Mouse (Mus musculus) embryonic facial prominence, embryonic 14.5 days (tissue): ENCODE results near the gene Ttn. TPM values are rescaled to one million over a fixed set of nuclear protein-coding genes. Genes with fewer than 3 reads are reported as not detected.

ENCODE experiments used
- ATAC-seq: fragments of 200-750 bp; cut with Nextera tagmentation; 2 replicates; pipeline ENCODE4 v1.8.0; 2017; ENCODE audit warnings: low read depth, moderate number of reproducible peaks, moderate TSS enrichment
- DNase-seq: peaks from one replicate; pipeline ENCODE4 v3.0.0-alpha.2; 2015; ENCODE audit warnings: low spot score
- H3K27ac ChIP-seq: fragments of 300-500 bp; sonication (generic); replicated peaks from 2 replicates; pipeline ENCODE4 v1.5.1; 2014; ENCODE audit warnings: low read depth, mild to moderate bottlenecking, low read length, moderate library complexity
- H3K27me3 ChIP-seq: fragments of 300-500 bp; sonication (generic); replicated peaks from 2 replicates; pipeline ENCODE4 v1.6.1; 2014; ENCODE audit warnings: low read length; ENCODE audit not compliant: control insufficient read depth, insufficient read depth
- H3K36me3 ChIP-seq: fragments of 300-500 bp; sonication (generic); 2 replicates; pipeline ENCODE4 v1.6.1; 2014; ENCODE audit warnings: low read length, mixed read lengths; ENCODE audit not compliant: control insufficient read depth, insufficient read depth
- H3K4me1 ChIP-seq: fragments of 300-500 bp; sonication (generic); 2 replicates; pipeline ENCODE4 v1.6.1; 2014; ENCODE audit warnings: antibody characterized with exemption, low read length; ENCODE audit not compliant: control insufficient read depth, insufficient read depth
- H3K4me2 ChIP-seq: fragments of 300-500 bp; sonication (generic); 2 replicates; pipeline ENCODE4 v1.6.1; 2014; ENCODE audit warnings: low read depth, mild to moderate bottlenecking, low read length, moderate library complexity, mixed read lengths
- H3K4me3 ChIP-seq: fragments of 300-500 bp; sonication (generic); 2 replicates; pipeline ENCODE4 v1.5.1; 2014; ENCODE audit warnings: low read depth, mild to moderate bottlenecking, low read length
- H3K9ac ChIP-seq: fragments of 300-500 bp; sonication (generic); 2 replicates; pipeline ENCODE4 v1.6.1; 2014; ENCODE audit warnings: low read depth, mild to moderate bottlenecking, low read length, moderate library complexity, mixed read lengths
- H3K9me3 ChIP-seq: fragments of 300-500 bp; sonication (generic); 2 replicates; pipeline ENCODE4 v1.6.1; 2016; ENCODE audit warnings: low read length; ENCODE audit not compliant: control insufficient read depth
- WGBS: fragments of 180-500 bp; shearing (Covaris S2); extraction: QIAGEN DNeasy Blood & Tissue Kit; methylation state at CpG from one replicate; pipeline ENCODE4 v1.1.7; 2014; 5-methylcytosine and 5-hydroxymethylcytosine counted together
- polyA plus RNA-seq: library from polyadenylated mRNA; unstranded; fragments of >200 nt; fragmentation: Nextera tagmentation; extraction: Ambion mirVana; gene quantifications from 2 replicates; pipeline ENCODE4 v1.2.1, GENCODE M21; 2014

The Ttn gene
- polyA plus RNA-seq, 1 experiment from 2014 or later = 216 TPM

GRCm38 (mm10) chr2:76807284-76807683 lies 175.1 kb downstream of the Ttn start:
- Histone ChIP-seq H3K9ac (no peak overlapping the region), H3K4me3 (no peak overlapping the region), H3K4me2 (no peak overlapping the region), H3K4me1 (no peaks in the 10 kb centered on the region), H3K9me3 (no peaks in the 10 kb centered on the region), H3K36me3 (no peaks in the 10 kb centered on the region), H3K27me3 (no peaks in the 10 kb centered on the region), H3K27ac (no peak overlapping the region)
- ATAC-seq (peak; percentile 78), DNase-seq (peak; percentile 12)
- WGBS = 58% methylated on average over 7 of the region's 7 CpGs

GRCm38 (mm10) chr2:76806861-76807260 lies 175.5 kb downstream of the Ttn start:
- Histone ChIP-seq H3K27ac (no peak overlapping the region), H3K9me3 (no peaks in the 10 kb centered on the region), H3K4me3 (no peak overlapping the region), H3K4me2 (no peak overlapping the region), H3K27me3 (no peaks in the 10 kb centered on the region), H3K36me3 (no peaks in the 10 kb centered on the region), H3K4me1 (no peaks in the 10 kb centered on the region), H3K9ac (no peak overlapping the region)
- no peak for DNase-seq
- no peak for ATAC-seq
- WGBS = 70% methylated on average over 9 of the region's 9 CpGs

- Histone ChIP-seq H3K4me3 (no peak overlapping the region), H3K27me3 (no peaks in the 10 kb centered on the region), H3K4me2 (no peak overlapping the region), H3K9ac (no peak overlapping the region), H3K36me3 (no peaks in the 10 kb centered on the region), H3K27ac (no peak overlapping the region), H3K4me1 (no peaks in the 10 kb centered on the region), H3K9me3 (no peaks in the 10 kb centered on the region)
- no peak for ATAC-seq
- peak; percentile 4 for DNase-seq
- WGBS = 59% methylated on average over 4 of the region's 4 CpGs
Observed at GRCm38 (mm10) chr2:76806376-76806775, 176.0 kb downstream of the Ttn start.

- WGBS = 59% methylated on average over 5 of the region's 5 CpGs
Observed at GRCm38 (mm10) chr2:76805191-76805892, 177.0 kb downstream of the Ttn start.

GRCm38 (mm10) chr2:76784171-76784570 lies 198.2 kb downstream of the Ttn start:
- DNase-seq (no peak), ATAC-seq (no peak)
- H3K27me3 ChIP-seq = no peaks in the 10 kb centered on the region
- H3K4me2 ChIP-seq = no peak overlapping the region
- no peaks in the 10 kb centered on the region for H3K4me1 ChIP-seq
- peaks cover 15% of the 10 kb centered on the region; the same call in 1 of the 2 replicates for H3K9me3 ChIP-seq
- H3K27ac ChIP-seq = no peak overlapping the region
- no peak overlapping the region for H3K4me3 ChIP-seq
- H3K36me3 ChIP-seq = no peaks in the 10 kb centered on the region
- H3K9ac ChIP-seq = no peak overlapping the region
- 95% methylated on average over 12 of the region's 12 CpGs for WGBS

More at GRCm38 (mm10) chr2:76805191-76805892, 177.0 kb downstream of the Ttn start:
- Histone ChIP-seq H3K4me2 (no peak overlapping the region), H3K9ac (no peak overlapping the region), H3K27ac (no peak overlapping the region), H3K36me3 (no peaks in the 10 kb centered on the region), H3K27me3 (no peaks in the 10 kb centered on the region), H3K4me1 (no peaks in the 10 kb centered on the region), H3K9me3 (no peaks in the 10 kb centered on the region), H3K4me3 (no peak overlapping the region)
- DNase-seq = no peak
- no peak for ATAC-seq

- no peaks in the 10 kb centered on the region for H3K4me1 ChIP-seq
- DNase-seq (peak; percentile 2), ATAC-seq (no peak)
- peaks cover 15% of the 10 kb centered on the region; the same call in 1 of the 2 replicates for H3K9me3 ChIP-seq
- no peak overlapping the region for H3K4me2 ChIP-seq
- H3K4me3 ChIP-seq = no peak overlapping the region
- H3K36me3 ChIP-seq = no peaks in the 10 kb centered on the region
- H3K27me3 ChIP-seq = no peaks in the 10 kb centered on the region
- no peak overlapping the region for H3K27ac ChIP-seq
- H3K9ac ChIP-seq = no peak overlapping the region
- 84% methylated on average over 13 of the region's 13 CpGs for WGBS
Observed at GRCm38 (mm10) chr2:76780792-76781191, 201.6 kb downstream of the Ttn start.

GRCm38 (mm10) chr2:76769831-76770230 lies 212.5 kb downstream of the Ttn start:
- Histone ChIP-seq H3K9ac (no peak overlapping the region), H3K36me3 (no peaks in the 10 kb centered on the region), H3K27ac (no peak overlapping the region), H3K4me1 (no peaks in the 10 kb centered on the region), H3K27me3 (no peaks in the 10 kb centered on the region), H3K9me3 (no peaks in the 10 kb centered on the region), H3K4me3 (no peak overlapping the region), H3K4me2 (no peak overlapping the region)
- WGBS = 91% methylated on average over 10 of the region's 10 CpGs
- no peak for DNase-seq
- ATAC-seq = no peak

GRCm38 (mm10) chr2:76767231-76767630 lies 215.1 kb downstream of the Ttn start:
- WGBS = 95% methylated on average over 12 of the region's 12 CpGs
- Histone ChIP-seq H3K9me3 (no peaks in the 10 kb centered on the region), H3K36me3 (no peaks in the 10 kb centered on the region), H3K9ac (no peak overlapping the region), H3K4me3 (no peak overlapping the region), H3K27ac (no peak overlapping the region), H3K4me1 (no peaks in the 10 kb centered on the region), H3K4me2 (no peak overlapping the region), H3K27me3 (no peaks in the 10 kb centered on the region)
- no peak for DNase-seq
- ATAC-seq = no peak

GRCm38 (mm10) chr2:76764526-76764925 lies 217.8 kb downstream of the Ttn start:
- 92% methylated on average over 13 of the region's 13 CpGs for WGBS

More at GRCm38 (mm10) chr2:76764526-76764925, 217.8 kb downstream of the Ttn start:
- Histone ChIP-seq H3K4me3 (no peak overlapping the region), H3K27me3 (no peaks in the 10 kb centered on the region), H3K4me1 (no peaks in the 10 kb centered on the region), H3K9me3 (peaks cover 4% of the 10 kb centered on the region; the same call in 1 of the 2 replicates), H3K4me2 (no peak overlapping the region), H3K36me3 (no peaks in the 10 kb centered on the region), H3K27ac (no peak overlapping the region), H3K9ac (no peak overlapping the region)
- ATAC-seq = no peak
- no peak for DNase-seq
